Mouse (Mus musculus) lung, adult 18-20 months (tissue): ENCODE measurements around the gene Akna.
A peak's percentile ranks its signal among the peaks of the same experiment; 100 is the strongest.

ENCODE experiments used
- DNase-seq, 2 experiments: peaks; one replicate each; pipeline ENCODE4 v3.0.0; 2022; ENCODE audit warnings: mixed read lengths in 2 of 2

Akna gene

GRCm38 (mm10) chr4:63403040-63403959 is at the start of gene Akna:
TSS of gene Akna (minus strand) at chr4:63403354.
- peak; percentile 92 to 95 for DNase-seq

- no peak for DNase-seq
These were observed 49.4 kb upstream of the Akna start for GRCm38 (mm10) chr4:63452555-63452954.

GRCm38 (mm10) chr4:63450551-63450950 is 47.4 kb upstream of the Akna start:
- no peak for DNase-seq

GRCm38 (mm10) chr4:63444362-63445066 is 41.4 kb upstream of the Akna start:
- DNase-seq = no peak

DNA sequence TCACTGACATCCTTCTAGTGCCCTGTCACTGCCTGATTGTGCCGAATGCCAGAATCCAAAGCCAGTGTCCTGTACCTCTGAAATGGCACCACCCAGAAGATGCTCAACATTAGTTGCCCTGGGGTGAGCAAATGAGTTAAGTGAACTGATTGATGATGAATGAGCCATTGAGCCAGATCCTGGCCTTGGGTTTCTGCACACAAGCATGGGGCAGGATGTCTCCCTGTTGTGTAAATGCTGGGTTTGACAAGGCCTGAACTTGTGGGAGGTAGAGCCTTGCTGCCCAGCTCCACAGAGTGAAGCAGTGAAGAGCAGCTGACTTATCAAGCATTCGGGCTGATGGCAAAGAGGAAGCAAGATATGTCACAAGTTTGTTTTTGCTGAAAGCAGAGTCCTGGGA is 39.9 kb upstream of the Akna start:
- DNase-seq = no peak

GRCm38 (mm10) chr4:63441616-63442015 is 38.5 kb upstream of the Akna start:
- no peak for DNase-seq

DNA sequence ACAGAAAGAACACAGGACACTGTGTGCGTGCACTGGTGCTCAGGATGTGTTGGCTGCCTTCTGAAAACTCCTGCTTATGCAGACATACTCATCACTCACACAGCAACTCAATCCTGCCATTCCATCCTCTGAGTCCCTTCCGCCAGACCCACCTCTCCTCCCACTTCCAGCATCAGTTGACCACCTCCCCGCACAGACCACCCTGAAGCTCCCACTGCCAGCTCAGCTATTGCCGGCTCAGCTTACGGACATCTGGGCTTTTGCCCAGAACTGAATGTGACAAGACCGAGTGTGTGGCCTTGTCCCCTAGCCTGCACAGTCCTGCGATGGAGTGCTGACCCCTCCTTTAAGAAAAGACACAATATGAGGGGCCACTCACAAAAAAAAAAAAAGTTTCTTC is 37.1 kb upstream of the Akna start:
- no peak for DNase-seq

GRCm38 (mm10) chr4:63437968-63438367 is 34.8 kb upstream of the Akna start:
- no peak for DNase-seq

GRCm38 (mm10) chr4:63437119-63437815 is 34.1 kb upstream of the Akna start:
- DNase-seq = no peak

DNA sequence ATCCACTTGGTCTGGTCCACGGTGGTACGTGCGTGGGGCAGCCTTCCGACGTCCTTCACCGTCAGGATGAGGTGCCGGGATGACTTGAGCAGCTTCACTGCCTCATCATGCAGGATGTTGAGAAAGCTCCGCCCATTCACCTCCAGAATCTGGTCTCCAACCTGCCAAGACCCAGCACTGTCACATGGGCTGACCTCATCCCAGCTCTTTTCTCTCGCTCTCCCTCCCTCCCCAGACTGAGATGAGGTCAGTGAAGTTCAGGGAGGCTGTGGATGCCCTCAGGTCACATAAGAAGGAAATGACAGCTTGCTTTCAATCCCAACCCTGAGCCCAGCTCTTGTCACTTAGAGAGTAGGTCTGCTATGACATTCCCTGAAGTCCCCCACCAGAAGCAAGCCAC is 32.2 kb upstream of the Akna start:
- no peak for DNase-seq

DNA sequence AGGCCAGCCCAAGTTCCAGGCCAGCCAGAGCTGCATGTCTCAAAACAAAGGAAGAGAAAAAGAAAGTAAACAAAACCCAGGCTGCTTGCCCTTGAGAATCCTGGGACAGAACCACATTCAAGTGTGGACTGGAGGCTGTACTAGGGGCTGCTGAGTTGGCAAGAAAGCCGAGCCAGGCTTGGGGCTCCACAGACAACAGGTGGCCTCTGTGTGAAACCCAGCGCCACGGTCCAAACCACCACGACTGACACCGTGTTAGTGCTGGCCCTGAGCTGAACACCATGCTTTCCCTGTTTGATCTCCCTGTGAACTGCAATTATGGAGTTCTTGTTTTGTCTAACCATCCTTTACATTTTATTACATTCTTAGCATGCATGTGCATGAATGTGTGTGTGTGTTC is 27.9 kb upstream of the Akna start:
- no peak for DNase-seq

- no peak for DNase-seq
These were observed 27.2 kb upstream of the Akna start for GRCm38 (mm10) chr4:63430357-63430756.

DNA sequence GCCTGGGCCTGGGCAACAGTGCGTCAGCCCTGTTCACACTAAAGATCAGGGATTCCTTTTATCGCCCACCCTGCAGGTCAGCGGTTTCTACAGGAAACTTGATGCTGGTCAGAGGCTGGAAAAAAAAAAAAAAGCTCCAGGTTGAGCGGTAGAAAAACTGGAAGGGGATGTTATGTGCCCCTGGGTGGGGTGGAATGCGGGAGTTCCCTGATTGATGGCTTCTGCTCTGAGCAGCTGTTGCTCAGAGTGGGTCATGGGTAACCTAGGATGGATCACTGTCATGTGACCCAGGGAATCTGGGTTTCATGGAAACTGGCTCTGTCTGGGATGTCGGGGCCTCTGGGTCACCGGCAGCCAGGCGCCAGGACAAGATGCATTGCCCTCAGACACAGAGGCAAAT is 23.2 kb upstream of the Akna start:
- DNase-seq = no peak

DNA sequence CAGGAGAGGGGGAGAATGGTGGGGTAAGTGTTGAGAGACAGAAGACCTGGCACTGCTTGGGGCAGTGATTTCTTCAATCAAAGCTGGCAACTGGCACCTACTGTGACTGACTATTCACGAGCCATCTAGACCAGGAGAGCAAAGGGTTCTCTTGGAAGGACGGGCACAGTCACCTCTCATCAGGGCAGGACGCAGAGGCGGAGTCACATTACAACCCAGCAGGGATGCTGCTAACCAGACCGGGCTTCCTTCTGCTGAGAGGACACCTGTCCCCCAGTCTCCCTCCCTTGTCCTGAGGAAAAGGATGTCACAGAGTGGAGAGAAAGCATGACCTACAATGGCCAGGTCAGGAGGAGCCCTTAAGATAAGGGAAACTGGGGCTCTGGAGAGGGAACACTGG is 20.7 kb upstream of the Akna start:
- DNase-seq = no peak

DNA sequence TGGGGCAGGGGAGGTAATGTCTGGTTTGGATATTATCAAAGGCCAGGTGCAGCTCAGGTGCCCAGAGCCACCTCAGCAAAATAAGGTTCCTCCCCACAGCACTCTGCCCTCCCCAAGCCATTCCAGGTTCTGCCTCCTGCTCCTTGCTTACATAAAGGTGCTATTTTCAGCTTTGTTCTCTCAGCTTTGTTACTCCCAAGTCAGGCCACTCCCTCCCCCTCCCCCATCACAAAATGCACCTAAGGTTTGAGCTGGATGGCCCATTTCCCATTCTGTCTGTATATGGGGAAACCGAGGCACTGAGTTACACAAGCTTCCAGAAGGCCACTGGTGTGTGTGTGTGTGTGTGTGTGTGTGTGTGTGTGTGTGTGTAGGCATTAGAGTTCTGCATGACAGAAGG is 20.1 kb upstream of the Akna start:
- no peak for DNase-seq

GRCm38 (mm10) chr4:63420143-63420920 is 17.2 kb upstream of the Akna start:
- DNase-seq = no peak

DNA sequence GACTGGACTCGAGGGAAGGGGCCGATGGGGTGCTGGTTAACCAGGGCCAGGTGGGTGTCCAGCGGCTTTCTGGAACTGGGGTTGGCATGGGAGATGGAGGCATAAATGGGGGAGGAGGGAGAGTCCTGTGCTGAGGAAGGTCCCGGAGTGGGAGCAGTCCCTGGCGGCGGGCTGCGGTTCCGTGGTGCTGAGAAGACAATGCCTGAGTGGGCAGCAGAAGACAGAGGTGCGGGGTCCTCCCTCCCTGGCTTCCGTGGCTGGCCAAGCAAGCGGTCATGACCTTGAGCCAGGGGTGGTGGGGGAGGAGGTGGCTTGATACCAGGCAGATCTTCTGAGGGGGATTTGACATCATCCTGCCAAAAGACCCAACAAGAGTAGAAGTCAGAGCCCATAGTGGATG is 15.1 kb upstream of the Akna start:
- no peak for DNase-seq

- DNase-seq = peak; percentile 63 to 73
These were observed 14.3 kb upstream of the Akna start for GRCm38 (mm10) chr4:63417318-63417957.

DNA sequence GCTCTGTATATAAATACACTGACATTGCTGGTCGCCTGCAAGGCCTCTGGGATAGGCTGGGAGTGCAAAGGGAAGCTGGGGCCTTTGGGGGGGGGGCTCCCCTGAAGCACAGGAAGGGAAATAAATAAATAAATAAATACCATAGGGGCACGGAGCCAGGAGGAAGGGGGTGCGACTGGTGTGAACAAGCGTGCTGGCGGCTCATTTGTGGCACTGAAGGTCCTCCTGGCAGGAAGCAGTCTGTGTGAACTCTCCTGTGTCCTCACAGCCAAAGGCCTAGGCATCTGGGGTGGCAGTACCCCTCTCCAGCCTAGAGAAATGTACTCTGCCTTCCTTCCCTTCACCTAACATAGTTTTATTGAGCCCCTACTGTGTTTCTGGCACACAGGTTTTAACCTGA is 11.8 kb upstream of the Akna start:
- no peak for DNase-seq

GRCm38 (mm10) chr4:63411222-63411621 is 8.1 kb upstream of the Akna start:
- DNase-seq = no peak

- peak; percentile 96 to 97 for DNase-seq
These were observed 7.4 kb upstream of the Akna start for GRCm38 (mm10) chr4:63410583-63410934.

DNA sequence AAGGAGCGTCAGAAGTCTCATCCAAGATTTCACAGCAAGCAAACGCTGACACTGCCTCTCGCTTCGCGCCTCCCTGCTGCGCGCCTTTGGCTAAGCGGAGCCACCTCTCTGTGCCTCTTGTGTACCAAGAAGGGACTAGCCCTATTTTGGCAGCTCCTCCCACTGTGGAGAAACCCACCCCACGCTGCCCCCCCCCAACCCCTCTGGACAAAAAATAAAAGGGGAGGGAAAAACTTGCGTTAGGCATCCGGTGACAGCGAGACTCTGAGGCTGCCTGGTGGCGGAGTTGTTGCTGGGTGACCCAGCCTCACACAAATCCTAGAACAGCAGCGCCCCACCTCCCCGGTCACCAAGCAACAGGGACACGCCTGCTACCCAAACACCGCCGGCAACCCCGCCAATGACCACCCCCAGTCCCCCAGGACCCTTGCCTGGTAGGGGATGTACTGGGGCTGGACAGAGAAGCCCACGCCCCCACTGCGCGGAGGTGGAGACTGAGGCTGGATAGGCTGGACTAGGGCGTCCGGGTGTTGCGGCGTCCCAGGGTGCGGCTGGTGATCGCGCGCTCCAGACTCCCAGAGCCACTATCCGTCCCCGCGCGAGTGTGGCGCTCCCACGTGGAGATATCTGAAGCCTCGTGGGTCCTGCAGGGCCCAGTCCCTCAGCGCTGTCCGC is 6.9 kb upstream of the Akna start:
- peak; percentile 78 to 80 for DNase-seq
